Mouse (Mus musculus): ENCODE data around the gene Ank3.
A peak's percentile ranks its signal among the peaks of the same experiment; 100 is the strongest.

Gene Ank3

DNA sequence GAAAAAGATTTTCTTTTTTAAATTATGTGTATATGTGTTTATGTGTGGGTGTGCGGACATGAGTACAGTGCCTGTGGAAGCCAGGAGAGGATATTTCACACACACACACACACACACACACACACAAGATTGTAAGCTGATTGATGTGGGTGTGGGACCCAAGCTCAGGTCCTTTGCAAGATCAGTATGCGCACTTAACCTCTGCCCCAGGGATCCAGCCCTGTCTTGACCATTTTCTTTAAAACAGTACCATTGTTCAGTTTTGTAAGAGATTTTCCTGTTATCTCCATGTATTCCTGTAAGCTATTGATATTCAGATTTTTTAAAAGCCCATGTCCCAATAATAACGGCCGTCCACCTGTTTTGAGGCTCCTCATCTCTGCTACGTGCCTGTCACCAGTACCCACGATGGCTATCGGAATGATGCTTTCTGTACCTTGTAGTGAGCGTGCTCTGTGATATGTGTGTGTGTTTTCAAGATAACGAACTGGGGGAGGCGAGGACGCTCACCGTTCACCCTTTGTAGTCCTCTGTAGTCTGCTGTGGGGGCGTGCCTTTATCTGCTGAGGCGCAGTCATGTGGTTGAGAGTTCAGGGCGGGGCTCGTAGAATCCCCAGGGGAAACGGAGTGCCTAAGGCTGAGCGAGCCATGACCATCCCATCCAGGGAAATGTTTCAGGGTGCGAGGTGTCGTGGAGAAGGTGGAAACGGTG lies 583.0 kb downstream of the Ank3 start:
- no peak for DNase-seq (ENCODE audit: low spot score in 2 of 2)

DNA sequence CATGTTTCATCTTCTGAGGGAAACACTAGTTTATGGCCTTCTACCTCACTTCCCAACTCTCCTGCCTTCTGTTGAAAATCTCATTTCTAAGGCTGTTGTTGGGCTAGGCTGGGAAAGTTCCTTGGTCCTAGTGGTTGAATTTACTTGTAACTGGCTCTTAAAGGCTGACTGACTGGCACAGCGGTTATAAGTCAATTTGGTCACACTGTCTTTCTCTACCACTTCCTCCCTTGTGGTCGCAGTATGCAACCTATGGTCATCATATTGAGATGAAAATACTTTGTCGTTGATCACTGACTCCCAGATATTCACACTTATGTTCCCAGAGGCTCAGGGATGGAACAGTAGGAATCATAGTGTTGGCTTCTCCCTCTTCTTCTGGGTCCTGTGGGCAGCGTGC lies 584.1 kb downstream of the Ank3 start:
- no peak for DNase-seq (ENCODE audit: low spot score in 2 of 2)

DNA sequence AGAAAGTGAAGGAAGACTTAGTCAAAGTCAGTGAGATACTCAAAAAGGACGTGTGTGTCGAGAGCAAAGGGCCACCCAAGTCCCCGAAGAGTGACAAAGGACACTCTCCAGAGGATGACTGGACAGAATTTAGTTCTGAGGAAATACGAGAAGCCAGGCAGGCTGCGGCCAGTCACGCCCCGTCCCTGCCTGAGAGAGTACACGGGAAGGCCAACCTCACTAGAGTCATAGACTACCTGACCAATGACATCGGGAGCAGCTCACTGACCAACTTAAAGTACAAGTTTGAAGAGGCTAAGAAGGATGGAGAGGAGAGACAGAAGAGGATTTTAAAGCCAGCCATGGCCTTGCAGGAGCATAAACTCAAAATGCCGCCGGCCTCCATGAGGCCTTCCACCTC lies 588.9 kb downstream of the Ank3 start:
- no peak for DNase-seq (ENCODE audit: low spot score in 2 of 2)

DNA sequence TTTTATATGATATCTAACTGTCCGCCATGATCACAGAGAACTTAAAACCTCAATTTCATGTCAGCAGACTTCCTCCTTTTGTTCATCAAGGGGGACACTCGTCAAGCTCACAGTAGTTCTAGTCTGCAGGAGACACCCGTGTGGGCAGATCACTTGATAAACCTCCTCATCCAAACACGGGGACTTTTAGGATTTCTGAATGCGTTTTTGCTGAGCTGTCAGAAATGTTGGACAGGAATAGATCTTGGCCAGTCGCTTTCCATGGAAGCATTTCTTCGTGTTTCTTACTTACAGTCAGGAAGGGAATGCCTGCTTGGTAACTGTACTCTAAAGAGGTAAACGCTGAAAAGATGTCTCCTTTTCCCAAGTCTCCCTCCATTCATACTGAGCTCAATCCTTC lies 598.5 kb downstream of the Ank3 start:
- DNase-seq (ENCODE audit: low spot score in 2 of 2) = no peak

DNA sequence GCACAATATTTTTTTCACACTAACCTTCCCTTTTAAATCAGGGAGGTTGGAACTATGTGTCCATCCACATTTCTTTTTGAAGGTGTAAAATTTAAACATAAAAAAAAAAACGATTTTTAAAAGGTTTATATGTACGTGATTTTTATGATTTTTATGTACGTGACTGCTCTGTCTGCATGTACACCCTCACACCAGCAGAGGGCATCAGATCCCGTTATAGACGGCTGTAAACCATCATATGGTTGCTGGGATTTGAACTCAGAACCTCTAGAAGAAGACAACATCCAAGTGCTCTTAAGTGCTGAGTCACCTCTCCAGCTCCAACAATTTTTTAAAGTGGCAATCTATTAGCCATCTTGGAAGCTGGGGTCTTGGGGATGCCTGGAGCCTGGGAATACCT lies 605.5 kb downstream of the Ank3 start:
- no peak for DNase-seq (ENCODE audit: low spot score in 2 of 2)

DNA sequence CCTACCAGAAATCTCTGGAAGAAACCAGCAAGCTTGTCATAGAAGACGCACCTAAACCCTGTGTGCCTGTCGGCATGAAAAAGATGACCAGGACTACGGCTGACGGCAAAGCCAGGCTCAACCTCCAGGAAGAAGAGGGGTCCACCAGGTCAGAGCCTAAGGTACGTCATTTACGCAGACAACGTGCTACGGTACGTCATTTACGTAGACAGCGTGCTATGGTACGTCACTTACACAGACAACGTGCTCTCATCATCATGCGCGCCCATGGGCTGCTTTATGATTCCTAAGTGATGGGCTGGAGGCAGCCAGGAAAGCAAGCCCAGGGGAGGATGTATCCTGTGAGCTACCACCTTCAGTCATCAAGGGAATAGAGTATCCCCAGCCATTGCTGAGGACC lies 606.3 kb downstream of the Ank3 start:
- no peak for DNase-seq (ENCODE audit: low spot score in 2 of 2)

DNA sequence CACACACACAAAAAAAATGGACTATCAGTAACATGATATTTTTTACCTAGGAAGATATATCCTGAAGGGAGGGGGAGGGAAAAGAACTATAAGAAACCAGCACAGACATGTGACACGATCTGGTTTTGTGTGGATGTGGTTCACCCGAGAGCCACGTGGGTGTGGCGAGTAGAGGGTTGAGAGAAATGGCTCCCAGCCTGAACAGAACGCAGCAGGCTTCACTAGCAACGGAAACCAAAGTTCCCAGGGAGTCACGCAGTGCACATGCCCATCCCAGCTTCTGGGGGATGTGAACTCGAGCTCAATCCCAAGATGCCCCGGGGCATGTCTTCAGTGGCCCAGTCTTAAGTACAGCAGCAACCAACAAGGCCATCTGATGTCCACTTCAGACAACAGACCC lies 607.8 kb downstream of the Ank3 start:
- DNase-seq (ENCODE audit: low spot score in 2 of 2) = no peak

DNA sequence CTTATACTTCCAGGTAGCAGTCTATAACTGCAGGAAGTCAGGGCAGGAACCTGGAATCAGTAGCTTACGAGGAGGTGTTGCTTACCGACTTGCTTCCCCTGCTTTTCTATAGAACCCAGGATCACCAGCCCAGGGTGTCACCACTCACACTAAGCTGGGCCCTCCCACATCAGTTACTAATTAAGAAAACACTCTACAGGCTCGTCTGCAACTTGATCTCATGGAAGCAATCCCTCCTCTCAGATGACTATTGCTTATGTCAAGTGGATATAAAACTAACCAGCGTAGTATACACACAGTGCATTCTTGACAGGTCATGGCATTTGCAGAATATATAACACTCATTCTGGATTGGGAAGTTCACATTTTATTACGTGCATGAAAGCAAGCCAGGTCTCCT lies 613.2 kb downstream of the Ank3 start:
- no peak for DNase-seq (ENCODE audit: low spot score in 2 of 2)

DNA sequence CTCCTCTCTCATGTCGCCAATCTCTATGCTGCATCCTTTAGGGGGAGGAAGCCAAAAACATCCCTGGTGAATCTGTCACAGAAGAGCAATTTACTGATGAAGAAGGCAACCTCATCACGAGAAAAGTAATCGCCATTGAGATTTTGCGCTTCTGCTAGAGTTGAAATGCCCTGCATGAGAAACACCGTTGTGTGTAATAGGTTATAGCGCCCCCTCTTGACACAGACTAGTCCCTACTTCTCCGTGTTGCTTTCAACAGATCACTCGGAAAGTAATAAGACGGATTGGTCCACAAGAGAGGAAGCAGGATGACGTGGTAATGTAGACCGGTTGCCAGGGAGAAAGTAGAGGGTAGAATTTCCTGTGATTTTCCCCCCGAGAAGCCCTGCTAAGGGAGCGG lies 615.4 kb downstream of the Ank3 start:
- no peak for DNase-seq (ENCODE audit: low spot score in 2 of 2)

DNA sequence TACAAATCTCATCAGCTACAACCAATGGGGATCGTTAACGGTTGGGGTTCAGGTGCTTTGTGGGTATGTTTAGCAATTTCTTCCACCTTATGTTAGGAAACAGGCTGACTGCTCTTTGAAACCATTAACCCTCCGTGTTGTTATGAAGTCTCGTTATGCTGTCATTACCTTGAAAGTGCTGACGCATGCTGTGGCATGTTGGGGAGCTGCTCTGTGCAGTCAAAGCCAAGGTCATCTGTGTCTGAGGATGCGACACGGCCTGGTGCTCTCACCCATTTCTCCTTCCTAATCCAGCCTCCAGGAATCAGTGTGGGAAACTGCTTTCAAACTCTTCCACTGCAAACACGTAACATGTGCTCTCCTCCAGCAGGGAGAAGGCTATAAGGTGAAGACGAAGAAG lies 616.6 kb downstream of the Ank3 start:
- DNase-seq (ENCODE audit: low spot score in 2 of 2) = no peak

DNA sequence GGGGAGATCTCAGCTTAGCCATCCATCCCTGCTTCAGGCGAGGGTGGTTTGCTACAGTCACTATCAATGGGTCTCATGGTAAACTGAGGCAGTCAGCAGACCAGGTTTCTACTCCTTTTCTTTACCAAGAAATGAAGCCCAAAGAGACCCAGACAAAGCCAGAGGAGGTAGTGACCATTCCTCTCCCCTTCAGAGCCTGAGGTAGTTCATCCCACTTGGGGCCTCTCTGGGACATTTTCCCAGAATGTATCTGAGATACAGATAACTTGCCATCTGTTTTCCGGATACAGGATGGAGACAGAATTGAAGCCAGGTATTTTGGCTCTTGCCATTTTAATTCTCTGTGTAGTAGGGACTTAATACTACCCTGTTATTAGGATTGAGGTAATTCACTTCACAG lies 620.1 kb downstream of the Ank3 start:
- DNase-seq (ENCODE audit: low spot score in 2 of 2) = no peak

DNA sequence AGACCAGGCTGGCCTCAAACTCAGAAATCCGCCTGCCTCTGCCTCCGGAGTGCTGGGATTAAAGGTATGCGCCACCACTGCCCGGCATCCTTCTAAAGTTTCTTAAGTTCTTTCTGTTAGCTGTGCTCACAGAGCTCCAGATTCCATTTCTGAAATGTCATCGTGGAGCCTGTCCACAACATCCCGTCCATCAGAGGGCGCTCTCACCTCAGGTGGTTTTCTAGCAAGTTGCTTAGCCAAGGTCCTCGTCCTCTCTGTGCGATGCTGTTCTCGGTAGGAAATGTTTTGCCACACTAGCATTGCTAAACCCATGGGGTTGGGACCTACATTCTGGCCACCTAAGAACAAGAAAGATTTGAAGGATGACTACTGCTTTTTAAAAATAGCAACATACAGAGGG lies 623.1 kb downstream of the Ank3 start:
- DNase-seq (ENCODE audit: low spot score in 2 of 2) = peak; percentile 28 to 60

DNA sequence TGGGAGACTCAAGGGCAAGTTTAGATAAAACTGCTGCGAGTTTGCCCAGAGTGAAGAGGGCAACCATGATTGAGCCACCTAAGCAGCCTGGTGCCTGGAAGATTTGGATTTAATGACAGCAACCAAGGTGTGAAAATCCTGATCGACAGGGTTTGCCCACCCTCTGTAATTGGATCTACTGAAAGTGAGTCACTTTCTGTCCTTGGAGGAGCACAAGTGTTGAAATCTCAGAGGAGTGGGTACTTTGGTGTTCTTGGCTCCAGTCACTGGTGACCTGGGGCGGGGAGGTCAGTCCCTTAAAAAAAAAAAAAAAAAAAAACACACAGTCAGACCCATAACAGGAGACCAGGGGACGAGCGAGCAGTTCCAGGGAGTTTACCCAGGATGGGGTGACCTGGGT lies 624.0 kb downstream of the Ank3 start:
- DNase-seq (ENCODE audit: low spot score in 2 of 2) = no peak

DNA sequence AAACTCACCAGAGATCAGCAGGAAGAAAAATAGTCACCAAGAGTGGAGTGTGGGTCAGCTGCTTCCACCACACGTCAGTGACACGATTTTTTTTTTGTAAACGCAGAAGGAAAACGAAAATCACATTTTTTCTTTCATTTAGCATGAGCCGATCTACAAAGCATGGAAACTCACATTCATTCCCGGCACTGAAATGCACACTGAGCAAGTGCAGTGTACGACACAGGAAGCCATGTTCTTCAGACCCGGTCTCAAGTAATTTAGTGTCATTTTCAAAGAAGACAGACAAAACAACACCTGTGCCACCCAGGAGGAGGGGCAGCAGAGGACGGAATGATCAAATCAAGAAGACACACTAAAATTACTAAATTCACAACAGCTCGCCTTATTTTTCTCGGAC lies 625.3 kb downstream of the Ank3 start:
- DNase-seq (ENCODE audit: low spot score in 2 of 2) = no peak

DNA sequence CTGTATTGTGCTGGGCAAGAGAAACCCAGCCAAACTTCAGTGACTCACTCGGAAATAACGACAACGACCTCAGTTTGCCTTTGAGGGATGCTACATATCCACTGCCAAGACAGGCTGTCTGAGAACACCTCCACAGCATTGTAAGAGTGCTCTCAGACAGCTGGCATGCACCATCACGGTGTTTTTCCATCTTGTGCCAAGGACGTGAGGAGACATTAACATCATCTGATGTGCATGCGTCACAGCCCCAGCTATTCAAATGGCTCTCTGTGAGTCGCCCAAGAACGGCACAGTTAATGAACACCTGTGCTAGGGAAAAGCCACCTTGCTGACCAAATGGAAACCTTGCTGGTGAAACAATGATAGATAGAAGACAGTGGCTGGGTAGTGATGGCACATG lies 633.4 kb downstream of the Ank3 start:
- no peak for DNase-seq (ENCODE audit: low spot score in 2 of 2)

DNA sequence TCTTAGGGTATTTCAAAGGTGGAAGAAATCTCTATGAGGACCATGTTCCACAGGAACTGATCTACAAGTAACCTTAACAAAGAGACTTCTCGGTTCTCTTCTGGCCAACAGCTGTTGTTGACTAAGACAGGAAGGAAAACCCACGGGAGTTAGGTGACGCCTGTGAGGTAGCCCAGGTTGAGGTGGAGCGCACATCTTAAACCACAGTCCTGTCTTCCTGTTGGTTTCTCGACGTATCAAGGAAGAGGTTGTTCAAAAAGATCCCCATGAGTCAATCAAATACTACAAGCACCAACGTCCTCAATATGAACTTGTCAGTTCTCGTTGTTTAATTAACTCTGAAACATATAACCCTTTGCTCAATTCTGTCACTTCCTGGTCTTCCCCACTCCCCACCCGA lies 634.4 kb downstream of the Ank3 start:
- no peak for DNase-seq (ENCODE audit: low spot score in 2 of 2)

DNA sequence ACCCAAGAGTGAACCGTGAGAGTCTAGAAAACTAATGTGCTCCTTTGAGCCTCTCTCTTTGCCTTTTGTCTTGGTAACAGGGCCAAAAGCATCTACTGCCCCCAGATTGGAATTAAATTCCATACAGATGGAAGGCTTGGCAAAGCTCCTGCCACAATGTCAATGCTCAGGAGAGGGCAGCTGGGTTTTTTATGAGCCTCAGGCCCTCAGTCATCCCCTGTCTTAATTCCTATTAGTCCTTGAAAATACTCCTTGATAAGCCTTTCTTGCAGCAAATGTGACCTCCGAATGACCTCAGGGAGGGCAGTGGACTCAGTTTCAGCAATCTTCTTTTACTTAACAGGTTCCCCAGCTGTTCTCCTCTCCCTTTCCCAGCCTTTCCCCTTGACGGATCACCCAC lies 635.3 kb downstream of the Ank3 start:
- no peak for DNase-seq (ENCODE audit: low spot score in 2 of 2)

DNA sequence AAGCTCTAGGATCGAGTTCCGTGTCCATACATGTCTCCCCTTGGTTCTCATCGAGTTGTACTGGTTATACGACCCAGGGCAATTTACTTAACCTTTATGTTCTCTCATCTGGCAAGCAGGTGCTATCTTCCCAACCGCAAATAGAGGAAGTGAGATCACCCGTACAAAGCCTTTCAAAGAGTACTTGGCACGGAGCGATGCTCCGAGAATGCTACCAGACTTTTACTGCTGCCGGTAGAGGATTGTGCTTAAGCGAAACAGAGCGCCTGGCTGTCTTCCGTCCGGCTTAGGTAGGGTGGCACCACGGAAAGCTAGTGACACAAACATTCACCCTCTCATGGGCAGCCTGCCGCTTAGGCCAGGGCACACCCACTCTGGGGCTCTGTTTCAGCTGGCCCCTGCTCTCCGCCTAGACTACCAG lies 641.3 kb downstream of the Ank3 start:
- peak in 1 of 2 experiments; percentile 13 for DNase-seq (ENCODE audit: low spot score in 2 of 2)

DNA sequence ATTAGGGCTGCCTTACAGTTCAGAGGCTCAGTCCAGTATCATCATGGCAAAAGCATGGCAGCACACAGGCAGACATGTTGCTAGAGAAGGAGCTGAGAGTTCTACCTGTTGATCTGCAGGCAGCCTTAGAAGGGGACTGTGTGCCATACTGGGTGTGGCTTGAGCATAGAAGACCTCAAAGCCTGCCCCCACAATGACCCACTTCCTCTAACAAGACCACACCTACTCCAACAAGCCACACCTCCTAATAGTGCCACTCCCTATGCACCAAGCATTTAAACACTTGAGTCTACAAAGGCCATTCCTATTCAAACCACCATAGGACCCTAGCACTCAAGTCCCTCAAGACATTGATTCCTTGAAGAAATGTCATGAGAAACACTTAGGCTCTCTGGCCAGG lies 643.0 kb downstream of the Ank3 start:
- no peak for DNase-seq (ENCODE audit: low spot score in 2 of 2)

DNA sequence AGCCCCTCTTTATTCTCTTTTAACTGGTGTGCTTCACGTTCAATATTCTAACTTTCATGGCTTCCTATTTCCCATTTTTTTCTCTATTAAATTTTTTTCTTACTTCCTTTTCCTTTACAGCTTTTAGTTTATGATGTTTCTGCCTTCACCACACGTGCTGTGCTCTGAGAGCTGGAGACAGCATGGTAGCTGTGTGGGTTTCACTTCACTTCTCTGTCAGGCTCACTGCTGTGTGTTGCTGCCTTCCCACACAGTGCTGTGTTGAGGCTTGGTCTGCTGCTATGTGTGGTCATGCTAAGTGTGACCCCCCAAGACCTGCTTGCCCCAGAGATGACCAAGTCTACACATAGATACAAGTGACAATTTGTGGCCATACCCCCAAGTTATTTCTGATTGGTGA lies 647.1 kb downstream of the Ank3 start:
- no peak for DNase-seq (ENCODE audit: low spot score in 2 of 2)

DNA sequence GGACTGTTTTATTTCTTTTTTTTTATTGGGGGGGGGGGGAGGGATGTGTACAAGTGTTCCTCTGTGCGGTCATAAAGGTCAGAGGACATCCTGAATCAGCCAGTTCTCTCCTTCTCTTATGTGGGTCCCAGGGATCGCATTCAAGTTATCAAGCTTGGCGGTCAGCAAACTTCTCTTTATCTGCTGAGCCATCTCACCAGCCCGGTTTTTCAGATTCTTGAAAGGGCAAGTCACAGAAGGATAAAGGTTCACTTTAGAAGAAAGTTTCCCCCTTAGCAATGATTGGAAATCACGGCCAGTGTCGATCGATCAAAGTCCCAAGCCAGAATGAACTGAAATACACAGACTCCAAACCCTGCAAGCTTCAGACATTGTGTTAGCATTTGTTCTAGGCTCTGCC lies 651.2 kb downstream of the Ank3 start:
- DNase-seq (ENCODE audit: low spot score in 2 of 2) = no peak

DNA sequence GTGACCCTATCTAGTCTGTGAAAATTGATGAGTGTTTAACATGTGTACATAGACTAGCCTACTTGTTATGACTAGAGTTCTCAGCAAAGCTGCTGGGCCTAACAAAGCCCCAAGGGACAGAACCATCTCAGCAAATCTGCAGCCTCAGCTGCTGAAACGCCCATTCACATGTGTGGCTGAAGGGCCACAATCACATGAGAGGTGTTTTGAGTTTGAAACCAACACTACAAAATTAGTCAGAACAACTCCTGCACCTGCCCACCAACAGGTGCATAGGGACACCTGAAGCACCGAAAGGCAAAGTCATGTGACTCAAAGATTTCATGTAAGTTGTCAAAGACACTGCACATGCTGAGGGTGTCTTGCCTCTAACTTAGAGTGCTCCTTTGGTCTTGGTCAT lies 656.7 kb downstream of the Ank3 start:
- no peak for DNase-seq (ENCODE audit: low spot score in 2 of 2)

DNA sequence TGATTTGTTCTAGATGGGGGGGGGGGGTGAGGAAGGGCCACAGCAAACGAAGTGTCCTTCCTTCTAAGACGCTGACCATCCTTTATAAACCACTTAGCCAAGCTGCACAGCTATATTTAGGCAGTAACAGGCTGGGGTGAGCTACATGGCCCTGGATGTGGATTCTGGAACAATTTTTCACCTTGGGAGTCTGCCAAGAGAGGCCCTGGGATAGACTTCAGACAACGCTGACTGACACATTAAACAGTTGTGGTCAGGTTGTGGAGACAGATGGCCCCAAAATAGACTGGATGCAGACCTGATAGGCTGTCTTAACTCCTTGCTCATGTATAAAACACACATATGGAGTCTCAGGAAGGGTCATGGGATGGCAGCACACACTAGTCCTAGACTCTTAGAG lies 658.5 kb downstream of the Ank3 start:
- no peak for DNase-seq (ENCODE audit: low spot score in 2 of 2)

DNA sequence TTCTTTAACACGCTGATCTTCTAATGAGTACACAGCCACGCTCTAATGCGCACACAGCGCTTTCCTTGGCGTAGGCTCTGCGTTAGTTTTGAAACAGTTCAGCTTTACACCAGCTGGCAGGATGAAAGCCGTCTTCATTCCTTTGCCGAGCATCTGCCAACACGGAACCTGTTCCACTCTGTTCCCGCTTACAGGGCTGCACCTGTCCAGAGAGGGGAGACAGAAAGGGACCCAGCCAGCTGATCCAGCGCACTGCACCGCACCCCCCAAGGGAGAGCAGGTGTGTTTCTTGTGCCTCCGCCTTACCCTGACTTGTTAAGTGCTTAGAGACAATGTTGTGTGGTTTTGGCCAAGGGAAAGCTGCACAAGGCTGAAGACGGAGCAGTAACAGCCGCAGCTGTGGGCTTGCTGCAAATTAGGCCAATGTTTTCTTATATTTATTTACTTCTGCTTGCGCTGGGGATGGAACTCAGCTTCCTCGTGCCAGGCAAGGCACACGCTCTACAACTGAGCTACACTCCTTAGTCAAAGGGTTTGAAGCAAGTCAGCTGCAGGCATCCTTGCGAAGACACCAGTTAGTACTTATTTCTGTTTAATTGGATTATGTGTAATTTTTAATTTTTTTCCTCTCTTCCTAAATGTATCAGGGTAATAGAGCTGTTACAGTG lies 661.6 kb downstream of the Ank3 start:
- no peak for DNase-seq (ENCODE audit: low spot score in 2 of 2)

All from spleen, postnatal 14 days (tissue).